Comparison of ENCODE assay signal across 10 mouse cellular contexts in genomic region chr15:97727048-97727447, GRCm38 (mm10). TPM values are rescaled to one million over a fixed set of nuclear protein-coding genes. Genes with fewer than 3 reads are reported as not detected.
DNase-seq lines count a peak whose midpoint lies in the region; ATAC-seq and TF ChIP-seq lines count a peak whose summit lies in the region.
"Had no signal": no experiment of that assay in that cellular context is flagged by ENCODE, and none has a peak within 500 bp of the region (broad histone marks: within the 10 kb centered on the region; RNA-seq: fewer than 3 reads in every experiment).

No protein-coding gene starts in this region.

- H3K27me3 ChIP-seq in spleen, adult 2 months (ENCODE audit: control insufficient read depth, insufficient read depth, low read length) = no peaks in the 10 kb centered on the region
- no peaks in the 10 kb centered on the region for H3K27me3 ChIP-seq in hindbrain, embryonic 12.5 days
- H3K27me3 ChIP-seq: midbrain, embryonic 12.5 days had no signal

- DNase-seq in spleen, adult 2 months (ENCODE audit: low read depth in 1 of 2, low spot score in 2 of 2) = no peak
- DNase-seq in spleen, postnatal 10 days (ENCODE audit: low spot score in 2 of 2) = no peak
- peak; percentile 53 for DNase-seq in lung, postnatal 14 days
- DNase-seq in thymus, postnatal 36 days = peak; percentile 49 to 50
- no peak for DNase-seq in embryo, embryonic 10.5 days (ENCODE audit: low spot score)
- DNase-seq: adrenal gland, postnatal 25 days; forebrain, postnatal 0 days had no signal

- no peak overlapping the region for H3K9ac ChIP-seq in hindbrain, embryonic 12.5 days
- H3K9ac ChIP-seq: forebrain, postnatal 0 days; midbrain, embryonic 12.5 days had no signal

- WGBS in spleen, adult 2 months = 21% methylated on average over 8 of the region's 8 CpGs
- 77% methylated on average over 8 of the region's 8 CpGs for WGBS in hindbrain, embryonic 12.5 days

- TF ChIP-seq POLR2A in spleen, adult 2 months (IDR thresholded peaks at IDR 0.05; ENCODE audit: low read depth, low read length) = no peak
- TF ChIP-seq POLR2A in cortical plate, adult 2 months (IDR thresholded peaks at IDR 0.05; ENCODE audit: extremely low read depth, insufficient read depth, low read length) = no peak

- no peaks in the 10 kb centered on the region for H3K9me3 ChIP-seq in hindbrain, embryonic 12.5 days (replicated peaks)
- H3K9me3 ChIP-seq: midbrain, embryonic 12.5 days had no signal

- no peak overlapping the region for H3K4me3 ChIP-seq in spleen, adult 2 months (ENCODE audit: extremely low read depth, insufficient read depth, insufficient read length)
- no peak overlapping the region for H3K4me3 ChIP-seq in cortical plate, adult 2 months (ENCODE audit: insufficient read depth, low read length)
- H3K4me3 ChIP-seq in hindbrain, embryonic 12.5 days = no peak overlapping the region
- H3K4me3 ChIP-seq: midbrain, embryonic 12.5 days had no signal

- no peak overlapping the region for H3K4me2 ChIP-seq in hindbrain, embryonic 12.5 days (replicated peaks)
- H3K4me2 ChIP-seq: midbrain, embryonic 12.5 days had no signal

- no peak for TF ChIP-seq CTCF in spleen, adult 2 months (IDR thresholded peaks at IDR 0.05; ENCODE audit: extremely low read depth, insufficient read depth, insufficient read length, insufficient replicate concordance)
- TF ChIP-seq CTCF in cortical plate, adult 2 months (IDR thresholded peaks at IDR 0.05; ENCODE audit: extremely low read depth, insufficient read depth, low read length) = no peak

- no peak for ATAC-seq in hindbrain, embryonic 12.5 days (ENCODE audit: low FRiP score)
- ATAC-seq: forebrain, postnatal 0 days had no signal

- H3K36me3 ChIP-seq in spleen, adult 2 months (ENCODE audit: control insufficient read depth, insufficient read depth, low read length) = no peaks in the 10 kb centered on the region
- H3K36me3 ChIP-seq in hindbrain, embryonic 12.5 days = no peaks in the 10 kb centered on the region
- H3K36me3 ChIP-seq: midbrain, embryonic 12.5 days had no signal

- H3K27ac ChIP-seq in spleen, adult 2 months (ENCODE audit: insufficient read depth, low read length) = peak overlapping the region; percentile 42
- peak overlapping the region; percentile 17; the same call in 1 of the 2 replicates for H3K27ac ChIP-seq in cortical plate, adult 2 months (ENCODE audit: insufficient read depth, low read length)
- no peak overlapping the region for H3K27ac ChIP-seq in hindbrain, embryonic 12.5 days
- H3K27ac ChIP-seq: midbrain, embryonic 12.5 days had no signal

- peaks cover 21% of the 10 kb centered on the region; the same call in 1 of the 2 replicates for H3K4me1 ChIP-seq in spleen, adult 2 months (ENCODE audit: control insufficient read depth, insufficient read depth, insufficient read length)
- no peaks in the 10 kb centered on the region for H3K4me1 ChIP-seq in cortical plate, adult 2 months (ENCODE audit: control insufficient read depth, insufficient read depth, low read length)
- no peaks in the 10 kb centered on the region; the same call in 1 of the 2 replicates for H3K4me1 ChIP-seq in hindbrain, embryonic 12.5 days
- H3K4me1 ChIP-seq: midbrain, embryonic 12.5 days had no signal

RNA-seq across cellular contexts. Expression of gene Endou, which starts 4.1 kb away (rescaled TPM):
- 3.0 and 4.1 TPM in 2 replicates for polyA plus RNA-seq in spleen, adult 2 months (2012; rRNA removed)
- 3.9 and 4.0 TPM in 2 replicates for polyA plus RNA-seq in cortical plate, adult 2 months (2012; rRNA removed)
- 0.25 TPM in 2 replicates for polyA plus RNA-seq in hindbrain, embryonic 12.5 days (2016; fragmentation: Nextera tagmentation; extraction: Ambion mirVana)

RNA-seq across cellular contexts. Expression of gene Rpap3, which starts 21.4 kb away (rescaled TPM):
- polyA plus RNA-seq in spleen, adult 2 months (2012; rRNA removed) = 2.0 and 2.1 TPM in 2 replicates
- 19.6 and 22.0 TPM in 2 replicates for polyA plus RNA-seq in cortical plate, adult 2 months (2012; rRNA removed)
- 36.8 and 40.9 TPM in 2 replicates for polyA plus RNA-seq in hindbrain, embryonic 12.5 days (2016; fragmentation: Nextera tagmentation; extraction: Ambion mirVana)

RNA-seq across cellular contexts. Expression of gene Rapgef3, which starts 40.7 kb away (rescaled TPM):
- polyA plus RNA-seq in spleen, adult 2 months (2012; rRNA removed) = 28.8 and 33.6 TPM in 2 replicates
- 40.2 and 45.9 TPM in 2 replicates for polyA plus RNA-seq in cortical plate, adult 2 months (2012; rRNA removed)
- 9.1 and 10.7 TPM in 2 replicates for polyA plus RNA-seq in hindbrain, embryonic 12.5 days (2016; fragmentation: Nextera tagmentation; extraction: Ambion mirVana)

RNA-seq across cellular contexts. Expression of gene Slc48a1, which starts 51.3 kb away (rescaled TPM):
- 94.0 and 117 TPM in 2 replicates for polyA plus RNA-seq in spleen, adult 2 months (2012; rRNA removed)
- 140 and 155 TPM in 2 replicates for polyA plus RNA-seq in cortical plate, adult 2 months (2012; rRNA removed)
- polyA plus RNA-seq in hindbrain, embryonic 12.5 days (2016; fragmentation: Nextera tagmentation; extraction: Ambion mirVana) = 41.6 and 43.3 TPM in 2 replicates

Comparison
In these comparisons a context has a peak if more than half of its experiments do, and no peak if none do; other contexts are left out.
1. DNase-seq: peak in lung, postnatal 14 days (single experiment) and thymus, postnatal 36 days (2 of 2); none in spleen, adult 2 months (0 of 2), spleen, postnatal 10 days (0 of 2) and embryo, embryonic 10.5 days (single experiment).